Mouse (Mus musculus) liver, embryonic 13.5 days (tissue): ENCODE results near the gene Arl15. TPM values are rescaled to one million over a fixed set of nuclear protein-coding genes. Genes with fewer than 3 reads are reported as not detected.
A peak's percentile ranks its signal among the peaks of the same experiment; 100 is the strongest.

ENCODE experiments used
- ATAC-seq: fragments of 200-750 bp; cut with Nextera tagmentation; 2 replicates; pipeline ENCODE4 v1.8.0; 2017; ENCODE audit warnings: low read depth, mild to moderate bottlenecking, moderate number of reproducible peaks, moderate library complexity
- DNase-seq: peaks from one replicate; pipeline ENCODE4 v3.0.0; 2022
- H3K27ac ChIP-seq: fragments of 300-500 bp; sonication (generic); 2 replicates; pipeline ENCODE4 v1.5.1; 2015; ENCODE audit warnings: moderate library complexity, mild to moderate bottlenecking, inconsistent platforms
- H3K27me3 ChIP-seq: fragments of 300-500 bp; sonication (generic); 2 replicates; pipeline ENCODE4 v1.6.1; 2015; ENCODE audit warnings: mild to moderate bottlenecking, inconsistent platforms
- H3K36me3 ChIP-seq: fragments of 300-500 bp; sonication (generic); 2 replicates; pipeline ENCODE4 v1.6.1; 2015; ENCODE audit warnings: mild to moderate bottlenecking, inconsistent platforms
- H3K4me1 ChIP-seq: fragments of 300-500 bp; sonication (generic); replicated peaks from 2 replicates; pipeline ENCODE4 v1.6.1; 2015; ENCODE audit warnings: inconsistent platforms
- H3K4me2 ChIP-seq: fragments of 300-500 bp; sonication (generic); 2 replicates; pipeline ENCODE4 v1.6.1; 2015; ENCODE audit warnings: inconsistent platforms, mild to moderate bottlenecking, moderate library complexity
- H3K4me3 ChIP-seq: fragments of 300-500 bp; sonication (generic); replicated peaks from 2 replicates; pipeline ENCODE4 v1.5.1; 2015; ENCODE audit warnings: mild to moderate bottlenecking, inconsistent platforms
- H3K9ac ChIP-seq: fragments of 300-500 bp; sonication (generic); 2 replicates; pipeline ENCODE4 v1.6.1; 2015; ENCODE audit warnings: mild to moderate bottlenecking, inconsistent platforms
- H3K9me3 ChIP-seq: fragments of 300-500 bp; sonication (generic); replicated peaks from 2 replicates; pipeline ENCODE4 v1.6.1; 2016; ENCODE audit warnings: inconsistent platforms
- WGBS: fragments of 180-500 bp; shearing (Covaris S2); methylation state at CpG from one replicate; pipeline ENCODE4 v1.1.7; 2015; ENCODE audit not compliant: insufficient replicate concordance; 5-methylcytosine and 5-hydroxymethylcytosine counted together
- polyA plus RNA-seq: library from polyadenylated mRNA; unstranded; fragments of >200 nt; fragmentation: Nextera tagmentation; extraction: Ambion mirVana; gene quantifications from 2 replicates; pipeline ENCODE4 v1.2.1, GENCODE M21; 2015

Arl15 gene
- polyA plus RNA-seq, 1 experiment from 2014 or later = 2.5 TPM

DNA sequence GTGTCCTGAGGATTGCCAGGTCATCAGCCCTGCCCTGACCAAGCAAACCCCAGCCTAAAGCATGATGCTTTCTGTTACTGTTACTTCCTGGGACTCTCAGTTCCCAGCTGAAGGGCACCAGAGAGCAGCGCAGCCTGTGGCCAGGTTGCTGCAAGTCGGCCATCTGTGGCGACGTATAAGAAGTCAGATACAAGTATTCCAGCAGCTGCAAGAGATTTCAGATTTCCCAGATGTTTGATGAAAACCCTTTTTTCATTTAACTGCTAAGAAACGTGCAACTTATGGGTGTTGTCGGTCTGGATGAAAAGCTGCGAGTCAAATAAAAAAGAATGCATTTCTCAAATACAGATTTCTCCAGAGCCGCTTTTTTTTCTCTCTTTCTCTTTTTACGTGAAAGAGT, 345.3 kb downstream of the Arl15 start:
- ATAC-seq (no peak), DNase-seq (no peak)
- Histone ChIP-seq H3K4me3 (no peak overlapping the region), H3K27ac (no peak overlapping the region), H3K9ac (no peak overlapping the region), H3K4me2 (no peak overlapping the region), H3K36me3 (no peaks in the 10 kb centered on the region), H3K4me1 (no peaks in the 10 kb centered on the region), H3K27me3 (no peaks in the 10 kb centered on the region), H3K9me3 (no peaks in the 10 kb centered on the region)
- 83% methylated on average over 9 of the region's 9 CpGs for WGBS

DNA sequence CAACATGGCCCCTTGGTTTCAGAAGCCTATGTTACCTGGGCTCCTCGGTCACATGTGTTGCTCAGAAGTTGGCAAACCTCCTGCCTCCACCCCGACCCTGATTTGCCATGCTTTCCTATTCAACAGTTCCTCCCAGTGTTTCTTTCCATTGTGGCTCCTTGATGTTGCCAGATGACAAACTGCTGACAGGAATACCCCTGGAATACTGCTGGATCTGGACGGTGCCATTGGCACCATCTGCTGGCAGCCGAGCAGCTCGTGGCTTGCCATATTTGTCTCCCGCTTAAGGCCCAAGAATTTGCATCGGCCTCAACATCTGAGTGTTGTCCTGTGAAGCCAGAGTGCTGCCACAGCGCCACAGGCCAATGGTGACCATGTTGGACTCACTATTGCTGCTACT, 348.5 kb downstream of the Arl15 start:
- no peak overlapping the region for H3K4me2 ChIP-seq
- no peaks in the 10 kb centered on the region for H3K36me3 ChIP-seq
- H3K9ac ChIP-seq = no peak overlapping the region
- DNase-seq = no peak
- no peak overlapping the region for H3K27ac ChIP-seq
- WGBS = 77% methylated on average over 8 of the region's 8 CpGs
- H3K9me3 ChIP-seq = no peaks in the 10 kb centered on the region
- no peak for ATAC-seq
- no peak overlapping the region for H3K4me3 ChIP-seq
- no peaks in the 10 kb centered on the region for H3K4me1 ChIP-seq
- H3K27me3 ChIP-seq = no peaks in the 10 kb centered on the region

DNA sequence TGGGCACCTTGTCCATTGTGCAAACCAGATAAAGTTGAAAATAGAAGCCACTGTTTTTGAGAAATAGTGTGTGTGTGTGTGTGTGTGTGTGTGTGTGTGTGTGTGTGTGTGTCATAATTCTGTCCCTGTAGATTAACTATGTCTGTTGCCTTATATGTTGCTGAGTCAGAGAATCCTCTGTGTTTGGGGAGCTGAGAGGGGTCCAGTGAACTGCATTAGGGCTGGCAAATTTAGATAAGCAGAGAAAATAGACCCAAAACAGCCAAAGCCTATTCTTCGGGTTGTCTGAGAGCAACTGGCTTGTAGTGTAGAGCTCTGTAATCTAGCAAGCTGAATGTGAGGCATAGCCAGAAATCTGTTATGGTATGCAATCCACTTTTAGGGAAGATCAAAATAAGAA, 348.9 kb downstream of the Arl15 start:
- Histone ChIP-seq H3K4me1 (no peaks in the 10 kb centered on the region), H3K36me3 (no peaks in the 10 kb centered on the region), H3K27ac (no peak overlapping the region), H3K4me2 (no peak overlapping the region), H3K9me3 (no peaks in the 10 kb centered on the region), H3K27me3 (no peaks in the 10 kb centered on the region), H3K9ac (no peak overlapping the region), H3K4me3 (no peak overlapping the region)
- ATAC-seq (0 out of 2 replicates have a peak, but pooled peaks have one; percentile 15), DNase-seq (no peak)
- WGBS = 29% methylated on average over 1 of the region's 1 CpGs

DNA sequence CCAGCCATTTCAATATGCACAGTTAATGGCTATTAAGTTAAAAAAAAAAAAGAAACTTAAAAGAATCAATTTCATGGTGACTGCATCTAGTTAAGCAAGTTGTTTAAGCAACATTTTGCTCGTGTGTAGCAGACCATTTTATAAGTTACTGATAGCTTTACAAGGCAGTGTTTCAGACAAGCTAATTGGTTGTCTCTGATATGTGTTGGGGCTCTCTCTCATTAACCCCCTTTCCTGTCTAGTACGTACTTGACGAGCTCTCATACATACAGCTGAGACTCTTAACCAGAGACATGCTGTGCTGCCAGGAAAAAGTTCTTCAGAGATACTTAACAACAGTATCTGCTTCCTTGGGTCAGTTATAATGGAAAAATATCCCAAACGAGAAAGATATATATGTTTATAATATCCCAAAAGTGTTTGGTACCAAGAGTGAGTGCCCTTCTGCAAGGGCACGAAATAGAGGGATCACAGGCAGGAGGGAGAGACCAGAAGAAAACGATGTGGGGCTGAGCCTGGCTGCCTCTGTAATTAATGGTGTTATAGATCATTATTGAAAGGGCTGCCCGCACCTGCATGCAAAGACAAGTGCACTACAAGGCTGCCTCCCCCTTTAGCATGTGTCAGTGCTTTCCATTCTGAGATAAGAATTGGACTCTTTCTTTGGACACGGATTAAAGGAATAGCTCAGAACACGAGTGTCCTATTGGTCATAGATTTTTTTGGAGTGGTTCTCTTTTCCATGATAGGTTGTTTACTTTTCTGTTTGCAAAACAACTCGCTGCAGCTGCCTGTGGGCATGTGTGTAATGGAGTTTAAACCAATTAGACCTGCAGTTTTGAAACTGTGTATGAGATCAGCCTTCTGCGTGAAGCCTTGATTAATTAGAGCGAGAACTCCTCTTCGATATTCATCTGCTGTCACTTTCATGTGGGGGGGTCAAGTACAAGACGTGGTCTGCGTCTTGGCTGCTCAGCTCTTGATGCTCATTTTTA, 350.0 kb downstream of the Arl15 start:
- H3K27ac ChIP-seq = no peak overlapping the region
- H3K4me3 ChIP-seq = no peak overlapping the region
- no peak for ATAC-seq
- WGBS = 67% methylated on average over 15 of the region's 15 CpGs
- H3K9me3 ChIP-seq = no peaks in the 10 kb centered on the region
- no peaks in the 10 kb centered on the region for H3K36me3 ChIP-seq
- H3K4me1 ChIP-seq = no peaks in the 10 kb centered on the region
- DNase-seq = no peak
- H3K9ac ChIP-seq = no peak overlapping the region
- no peak overlapping the region for H3K4me2 ChIP-seq
- no peaks in the 10 kb centered on the region for H3K27me3 ChIP-seq

DNA sequence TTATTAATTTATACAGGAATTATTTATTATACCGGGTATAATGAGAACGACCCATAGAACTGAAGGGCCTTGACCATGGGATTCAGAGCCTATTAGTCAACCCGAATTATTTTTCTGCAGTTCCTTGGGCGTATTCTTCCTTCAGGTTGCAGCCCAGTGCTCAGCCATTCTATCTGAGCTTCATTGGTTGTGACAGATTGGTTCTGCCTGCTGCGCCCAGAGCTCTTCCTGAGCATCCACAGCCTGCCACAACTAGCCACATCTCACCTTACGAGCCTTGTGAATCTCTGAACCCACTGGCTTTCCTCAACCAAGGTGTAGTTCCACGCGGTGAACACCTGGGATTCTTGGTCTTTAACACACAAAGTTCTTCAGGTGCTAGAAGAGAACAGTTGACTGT, 350.9 kb downstream of the Arl15 start:
- DNase-seq (no peak), ATAC-seq (no peak)
- Histone ChIP-seq H3K27me3 (no peaks in the 10 kb centered on the region), H3K4me1 (no peaks in the 10 kb centered on the region), H3K4me3 (no peak overlapping the region), H3K9me3 (no peaks in the 10 kb centered on the region), H3K36me3 (no peaks in the 10 kb centered on the region), H3K9ac (no peak overlapping the region), H3K4me2 (no peak overlapping the region), H3K27ac (no peak overlapping the region)
- WGBS = 83% methylated on average over 8 of the region's 8 CpGs

DNA sequence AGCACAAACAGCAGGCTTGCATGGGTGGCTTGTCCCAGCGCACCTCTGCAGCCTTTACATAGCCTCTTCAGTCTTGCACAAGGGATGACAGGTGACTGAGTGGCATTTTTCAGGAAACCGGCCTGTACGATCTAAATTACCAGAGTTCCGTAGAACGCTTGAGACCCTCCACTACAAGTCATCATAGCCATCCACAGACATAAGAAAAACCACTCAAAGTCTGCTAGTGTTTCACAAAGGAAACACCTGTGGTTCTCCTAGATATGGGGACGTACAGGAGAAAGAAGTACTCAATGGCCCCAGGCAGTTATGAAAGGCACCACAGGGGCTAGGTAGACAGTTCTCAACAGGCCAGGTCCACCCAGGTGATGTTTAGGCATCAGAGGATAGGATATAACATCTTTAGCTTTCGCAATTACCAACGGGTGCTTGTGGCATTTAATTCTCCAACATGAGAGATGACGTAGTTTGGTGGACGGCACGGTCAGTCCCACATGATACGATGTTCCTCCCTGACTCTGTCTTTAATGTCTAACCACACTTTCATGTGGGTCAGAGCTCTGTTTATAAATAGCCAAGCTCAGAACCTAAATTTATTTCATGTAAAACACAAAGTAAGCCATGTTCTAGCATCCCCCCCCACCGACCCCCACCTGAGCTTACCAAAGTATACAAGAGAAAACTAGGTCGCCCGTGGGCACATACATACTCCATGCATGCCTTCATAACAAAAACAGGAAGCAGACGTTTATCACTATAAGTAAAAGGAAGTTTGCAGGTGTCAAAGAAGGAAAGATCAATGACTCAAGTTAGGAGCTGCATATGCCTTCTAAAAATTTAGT, 356.8 kb downstream of the Arl15 start:
- DNase-seq = no peak
- Histone ChIP-seq H3K4me3 (no peak overlapping the region), H3K36me3 (0 out of 2 replicates have a peak, but pooled peaks cover 4% of the 10 kb centered on the region), H3K27ac (no peak overlapping the region), H3K27me3 (no peaks in the 10 kb centered on the region), H3K4me1 (no peaks in the 10 kb centered on the region), H3K9ac (no peak overlapping the region), H3K9me3 (no peaks in the 10 kb centered on the region), H3K4me2 (no peak overlapping the region)
- WGBS = 65% methylated on average over 16 of the region's 16 CpGs
- no peak for ATAC-seq

DNA sequence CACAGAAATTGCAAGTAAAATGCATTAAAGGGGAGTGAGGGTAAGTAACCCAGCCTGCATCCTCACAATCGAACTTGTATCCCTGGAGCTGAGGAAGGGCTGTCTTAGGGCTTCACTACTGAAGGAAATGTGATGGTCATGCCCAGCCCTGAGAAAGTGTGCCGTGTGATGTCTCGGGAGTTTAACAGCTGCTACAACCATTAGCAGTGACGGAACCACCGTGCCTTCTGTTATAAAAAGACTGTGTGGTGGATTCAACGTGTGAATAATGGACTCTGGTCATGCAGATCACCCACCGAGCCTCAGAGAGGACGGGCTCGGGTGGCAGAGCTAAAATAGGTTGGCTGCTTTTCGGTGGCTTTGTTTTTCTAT, 357.4 kb downstream of the Arl15 start:
- Histone ChIP-seq H3K4me3 (no peak overlapping the region), H3K36me3 (0 out of 2 replicates have a peak, but pooled peaks cover 4% of the 10 kb centered on the region), H3K27ac (no peak overlapping the region), H3K27me3 (no peaks in the 10 kb centered on the region), H3K4me1 (no peaks in the 10 kb centered on the region), H3K9me3 (no peaks in the 10 kb centered on the region), H3K4me2 (no peak overlapping the region), H3K9ac (no peak overlapping the region)
- WGBS = 85% methylated on average over 10 of the region's 10 CpGs
- DNase-seq = no peak
- ATAC-seq = no peak

DNA sequence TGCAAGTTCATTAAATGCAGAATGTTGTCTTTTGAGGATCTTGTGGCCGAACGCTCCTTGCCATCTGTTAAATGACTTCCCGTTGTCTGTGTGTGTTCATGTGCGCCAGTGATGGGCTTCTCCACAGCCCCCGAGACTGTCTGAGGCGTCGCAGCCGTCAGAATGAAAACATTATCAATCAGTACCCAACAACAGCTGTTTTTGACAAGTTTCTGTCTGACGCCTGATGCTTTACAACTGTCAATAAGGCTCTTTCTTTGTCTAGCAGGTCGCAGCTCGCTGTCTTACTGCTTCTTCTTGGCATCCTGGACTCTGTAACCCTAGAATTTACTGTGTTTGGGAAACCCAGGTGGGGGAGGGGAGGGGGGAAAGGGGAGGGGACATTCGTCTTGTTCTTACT, 362.4 kb downstream of the Arl15 start:
- WGBS = 67% methylated on average over 12 of the region's 12 CpGs
- no peak overlapping the region for H3K27ac ChIP-seq
- H3K27me3 ChIP-seq = no peaks in the 10 kb centered on the region
- no peak for ATAC-seq
- H3K9ac ChIP-seq = no peak overlapping the region
- H3K4me2 ChIP-seq = no peak overlapping the region
- no peaks in the 10 kb centered on the region for H3K9me3 ChIP-seq
- 0 out of 2 replicates have a peak, but pooled peaks cover 4% of the 10 kb centered on the region for H3K36me3 ChIP-seq
- H3K4me3 ChIP-seq = no peak overlapping the region
- H3K4me1 ChIP-seq = no peaks in the 10 kb centered on the region
- no peak for DNase-seq

DNA sequence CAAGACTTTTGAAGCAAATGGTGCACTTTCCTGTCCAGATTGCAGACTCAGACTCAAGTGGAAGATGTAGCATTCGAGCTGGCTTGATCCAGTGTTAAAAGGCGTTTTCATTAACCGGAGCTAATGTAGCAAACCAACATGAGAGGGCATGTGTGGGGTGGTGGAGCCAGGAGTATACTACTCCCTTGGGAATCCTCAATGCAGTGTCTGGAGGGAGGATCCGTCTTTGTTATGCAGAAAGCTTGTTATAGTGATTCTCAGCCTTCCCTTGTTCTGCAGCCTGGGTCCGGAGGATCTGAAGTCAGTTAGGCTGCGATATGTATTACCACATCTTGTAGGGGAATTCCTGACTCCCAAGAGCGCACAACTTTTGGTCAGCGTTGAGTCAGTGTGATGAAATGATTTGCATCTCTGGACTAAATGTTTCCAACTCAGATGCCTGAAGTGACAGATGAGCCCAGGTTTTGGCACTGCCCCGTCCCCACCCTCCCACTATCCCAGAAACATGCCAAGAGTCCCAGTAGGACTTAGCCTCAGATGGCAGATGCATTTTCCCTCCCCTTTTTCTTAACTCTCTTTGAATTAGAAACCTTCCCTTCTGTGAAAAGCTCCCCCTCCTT, 363.9 kb downstream of the Arl15 start:
- no peak overlapping the region for H3K9ac ChIP-seq
- H3K36me3 ChIP-seq = 0 out of 2 replicates have a peak, but pooled peaks cover 4% of the 10 kb centered on the region
- ATAC-seq (no peak), DNase-seq (no peak)
- H3K27me3 ChIP-seq = no peaks in the 10 kb centered on the region
- no peak overlapping the region for H3K4me2 ChIP-seq
- no peaks in the 10 kb centered on the region for H3K4me1 ChIP-seq
- 75% methylated on average over 9 of the region's 9 CpGs for WGBS
- no peak overlapping the region for H3K4me3 ChIP-seq
- H3K9me3 ChIP-seq = no peaks in the 10 kb centered on the region
- no peak overlapping the region for H3K27ac ChIP-seq

DNA sequence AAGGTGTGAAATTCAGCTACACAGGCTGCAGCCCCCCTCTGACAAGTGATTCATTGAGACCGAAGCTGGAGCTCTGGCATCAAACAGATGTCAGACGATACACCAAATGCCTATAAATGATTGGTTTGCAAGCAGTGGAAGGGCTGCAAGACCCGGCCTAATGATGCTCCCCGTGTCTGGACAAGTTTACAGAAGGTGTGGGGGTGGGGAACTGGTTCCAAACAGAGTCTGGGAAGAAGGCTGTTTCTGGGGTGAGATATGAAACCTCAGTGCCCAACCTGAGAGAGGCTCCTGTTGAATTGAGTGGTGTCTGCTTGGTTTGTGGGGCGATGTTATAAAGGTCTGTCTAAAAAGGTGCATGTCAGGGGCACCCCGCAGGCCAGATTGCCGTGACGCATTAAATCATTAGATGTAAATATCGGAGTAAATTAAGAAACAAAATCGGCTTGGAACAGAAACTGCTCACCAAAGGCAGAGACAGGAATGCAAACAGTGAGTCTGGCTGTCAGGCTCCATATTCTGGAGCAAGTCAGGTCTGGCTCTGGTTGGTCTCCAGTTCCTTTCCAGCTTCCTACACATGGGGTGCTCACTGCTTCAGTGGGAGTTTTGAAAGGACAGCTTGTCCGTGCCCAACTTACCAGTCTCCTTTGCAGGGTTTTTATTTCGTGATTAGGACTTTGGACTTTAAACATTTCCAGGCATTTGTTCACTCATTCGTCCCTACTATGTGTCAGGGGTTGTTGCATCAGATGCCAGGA, 365.5 kb downstream of the Arl15 start:
- H3K9me3 ChIP-seq = no peaks in the 10 kb centered on the region
- no peak overlapping the region for H3K4me2 ChIP-seq
- no peaks in the 10 kb centered on the region for H3K27me3 ChIP-seq
- H3K36me3 ChIP-seq = 0 out of 2 replicates have a peak, but pooled peaks cover 2% of the 10 kb centered on the region
- no peak overlapping the region for H3K9ac ChIP-seq
- DNase-seq = no peak
- ATAC-seq = no peak
- H3K4me3 ChIP-seq = no peak overlapping the region
- 62% methylated on average over 13 of the region's 13 CpGs for WGBS
- H3K4me1 ChIP-seq = no peaks in the 10 kb centered on the region
- H3K27ac ChIP-seq = no peak overlapping the region
